Mouse (Mus musculus): ENCODE results near the gene Cd151.
A peak's percentile ranks its signal among the peaks of the same experiment; 100 is the strongest.

Gene Cd151

DNA sequence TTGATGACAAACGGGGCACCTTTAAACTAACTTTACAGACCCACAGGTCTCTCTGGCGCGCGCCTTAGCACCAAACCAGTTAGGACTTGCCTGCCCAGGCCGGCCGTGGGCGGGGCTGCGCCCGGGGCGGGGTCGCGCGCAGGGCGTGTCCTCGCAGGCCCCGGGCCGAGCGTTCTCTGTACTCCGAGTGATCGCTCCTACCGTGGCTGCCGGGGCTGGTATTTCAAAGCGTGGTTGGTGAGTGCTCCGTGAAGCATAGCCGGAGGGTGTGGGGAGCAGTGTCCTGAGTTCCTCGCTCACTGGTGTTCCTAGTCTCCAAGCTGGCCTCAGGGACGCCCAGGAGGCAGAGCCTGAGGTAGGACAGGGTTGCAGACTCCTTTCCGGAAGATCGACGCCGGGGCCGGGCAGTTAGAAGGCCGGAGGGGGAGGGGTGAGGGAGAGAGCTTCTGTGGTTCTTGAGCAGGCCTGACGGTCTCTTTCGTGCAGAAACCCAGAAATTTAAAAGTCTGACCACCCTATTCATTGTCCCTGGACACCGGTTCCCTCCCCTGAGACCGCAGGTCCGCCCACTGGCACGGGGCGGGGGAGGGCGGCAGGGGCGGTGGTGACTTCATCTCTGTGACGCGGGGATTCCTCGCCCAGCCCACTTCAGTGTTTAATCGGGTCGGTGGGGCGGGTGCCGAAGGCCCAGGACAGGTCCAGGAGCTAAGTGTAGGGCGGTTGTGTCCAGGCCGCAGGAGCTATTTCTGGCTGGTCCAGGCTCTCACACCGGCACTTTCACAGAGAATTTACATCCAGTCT is at the start of gene Cd151:
TSS of gene Cd151 (plus strand) at position 163 of the 801 bp plus-strand sequence.
- peak; percentile 72 for DNase-seq (ENCODE audit: low read depth, low spot score)

DNA sequence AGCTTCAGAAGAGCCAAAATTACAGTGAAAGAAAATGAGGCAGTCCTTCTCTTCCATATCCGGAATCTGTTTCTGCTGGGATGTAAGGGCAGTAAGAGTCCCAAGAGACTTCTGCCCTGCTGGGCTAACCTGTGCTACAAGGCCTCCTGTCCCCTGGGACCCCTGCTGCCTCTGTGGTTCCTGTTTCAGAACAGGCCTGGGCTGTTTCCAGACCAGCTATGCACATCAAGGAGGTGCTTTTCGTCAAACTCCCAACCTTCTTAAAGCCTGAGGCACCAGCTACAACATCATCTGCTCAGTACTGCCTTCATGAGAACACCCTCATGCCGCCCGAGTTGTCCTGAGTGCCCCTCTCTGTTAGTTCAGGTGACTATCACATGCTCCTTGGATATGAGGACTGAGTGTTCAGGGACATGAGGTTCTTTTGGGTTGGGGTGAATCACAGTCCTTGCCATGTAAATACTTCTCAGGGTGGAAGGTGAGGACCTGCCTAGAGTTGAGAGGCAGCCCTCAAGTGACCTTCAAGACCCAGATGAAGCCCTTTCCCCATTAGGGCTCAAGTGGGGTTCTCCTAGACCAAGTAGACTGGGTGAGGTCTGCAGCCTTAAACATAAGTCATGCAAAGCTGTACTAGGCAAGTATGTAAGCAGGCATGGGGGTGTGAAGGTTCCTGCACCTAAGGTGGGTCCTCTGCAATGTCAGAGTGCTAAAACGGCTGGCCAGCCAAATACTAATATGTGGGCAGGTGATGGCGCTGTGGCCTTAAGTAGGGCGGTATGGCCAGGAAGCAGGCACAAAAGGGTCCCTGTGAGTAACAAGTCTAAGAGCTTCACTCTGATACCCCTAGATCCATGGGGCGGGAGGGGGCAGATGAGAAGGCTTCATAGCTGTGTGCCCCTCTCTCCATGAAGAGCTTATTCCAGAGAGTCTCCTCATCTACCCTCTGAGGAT is 49.2 kb upstream of the Cd151 start:
- no peak for DNase-seq (ENCODE audit: low read depth, low spot score)

DNA sequence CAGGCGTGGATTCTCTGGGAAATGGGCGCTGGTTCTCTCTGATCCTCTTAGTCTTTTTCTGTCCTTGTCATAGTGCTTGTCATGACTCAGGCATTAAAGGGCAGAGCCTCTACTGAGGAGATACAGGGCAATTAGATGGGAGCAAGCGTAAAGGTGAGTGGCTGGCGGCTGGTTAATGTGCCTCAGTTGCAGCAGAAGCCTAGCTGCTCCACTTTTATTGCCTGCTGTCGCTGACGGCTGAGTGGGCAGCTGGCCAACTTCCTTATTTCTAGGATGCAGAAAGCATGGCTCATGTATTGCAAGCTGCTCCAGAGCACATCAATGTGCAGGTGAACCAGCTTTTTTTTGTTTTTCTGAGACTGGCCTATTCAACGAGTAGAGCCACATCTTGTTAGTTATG is 48.2 kb upstream of the Cd151 start:
- no peak for DNase-seq (ENCODE audit: low read depth, low spot score)

DNA sequence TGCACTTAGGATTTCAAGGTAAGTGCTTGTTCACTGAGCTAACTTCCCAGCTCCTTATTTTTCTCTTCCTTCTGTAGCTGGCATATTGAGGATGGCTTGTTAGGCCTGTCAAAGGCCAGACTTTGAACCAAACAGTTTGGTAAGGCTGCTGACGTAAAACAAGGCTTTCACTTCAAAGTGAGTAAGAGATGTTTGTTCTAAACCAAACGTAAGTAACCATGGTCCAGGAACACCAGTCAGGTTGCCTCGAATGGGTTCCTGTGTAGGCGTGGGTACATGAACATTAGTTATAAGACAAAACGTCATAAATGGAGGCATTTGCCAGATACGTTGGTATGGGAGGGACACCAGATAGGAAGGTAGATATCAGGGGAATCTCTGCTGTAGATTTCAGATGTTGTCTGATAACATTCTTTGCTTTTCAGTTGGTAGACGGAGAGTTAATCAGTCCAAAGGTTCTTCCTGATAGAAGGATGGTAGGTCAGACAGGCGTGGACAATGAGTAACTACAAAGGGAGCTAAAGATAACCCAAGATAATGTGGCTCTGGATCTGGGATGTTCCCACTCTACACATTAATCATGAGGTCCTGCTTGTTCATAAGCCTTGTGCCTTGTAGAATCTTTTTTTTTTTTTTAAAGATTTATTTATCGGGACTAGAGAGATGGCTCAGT is 47.0 kb upstream of the Cd151 start:
- no peak for DNase-seq (ENCODE audit: low read depth, low spot score)

DNA sequence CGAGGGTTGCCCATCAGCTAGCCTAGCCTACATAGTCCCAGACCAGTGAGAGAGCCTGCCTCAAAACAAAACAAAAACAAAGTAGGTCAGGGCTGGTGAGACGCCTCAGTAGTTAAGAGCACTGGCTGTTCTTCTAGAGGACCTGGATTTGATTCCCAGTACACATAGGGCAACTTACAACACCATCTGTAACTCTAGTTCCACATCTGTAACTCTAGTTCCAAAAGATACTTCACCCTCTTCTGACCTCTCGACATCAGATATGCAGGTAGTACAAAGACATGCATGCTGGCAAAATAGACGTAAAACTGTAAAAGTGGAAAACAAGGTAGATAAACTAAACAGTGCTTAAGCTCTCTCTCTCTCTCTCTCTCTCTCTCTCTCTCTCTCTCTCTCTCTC is 43.4 kb upstream of the Cd151 start:
- DNase-seq (ENCODE audit: low read depth, low spot score) = no peak

DNA sequence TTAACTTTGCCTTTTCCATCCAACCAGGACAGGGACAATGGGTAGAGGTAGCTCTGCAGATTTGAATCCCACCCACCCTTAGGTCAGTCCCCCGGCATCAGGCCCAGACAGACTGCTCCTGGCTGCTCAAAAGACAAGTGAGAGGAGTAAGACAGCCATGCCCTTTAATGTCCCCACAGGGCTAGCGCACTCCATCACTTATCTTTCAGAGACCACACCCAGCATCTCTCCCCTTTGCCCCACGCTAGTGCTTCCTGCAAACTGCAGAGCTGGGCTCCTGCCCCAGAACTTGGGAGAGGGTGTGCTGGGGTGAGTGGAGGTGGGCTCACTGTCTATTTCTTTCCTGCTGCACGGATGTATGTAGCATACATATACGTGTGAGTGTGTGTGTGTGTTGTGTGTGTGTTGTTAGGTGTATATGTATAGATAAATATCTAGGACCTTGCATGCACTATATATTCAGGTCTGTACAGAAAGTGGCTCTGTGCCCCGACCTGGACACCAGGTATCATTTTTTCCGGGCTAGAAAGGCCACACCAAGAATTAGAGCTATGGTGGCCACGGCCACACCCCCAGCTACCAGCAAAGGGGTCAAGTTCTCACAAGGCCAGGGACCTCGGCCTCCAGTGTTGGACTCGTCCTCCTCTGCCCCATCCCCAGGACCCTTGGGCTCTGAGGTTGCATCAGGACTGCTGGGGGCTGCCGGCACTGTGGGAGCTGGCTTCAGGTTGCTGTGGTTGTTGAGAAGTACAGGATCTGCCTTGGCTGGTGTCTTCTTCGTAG is 40.1 kb upstream of the Cd151 start:
- no peak for DNase-seq (ENCODE audit: low read depth, low spot score)

DNA sequence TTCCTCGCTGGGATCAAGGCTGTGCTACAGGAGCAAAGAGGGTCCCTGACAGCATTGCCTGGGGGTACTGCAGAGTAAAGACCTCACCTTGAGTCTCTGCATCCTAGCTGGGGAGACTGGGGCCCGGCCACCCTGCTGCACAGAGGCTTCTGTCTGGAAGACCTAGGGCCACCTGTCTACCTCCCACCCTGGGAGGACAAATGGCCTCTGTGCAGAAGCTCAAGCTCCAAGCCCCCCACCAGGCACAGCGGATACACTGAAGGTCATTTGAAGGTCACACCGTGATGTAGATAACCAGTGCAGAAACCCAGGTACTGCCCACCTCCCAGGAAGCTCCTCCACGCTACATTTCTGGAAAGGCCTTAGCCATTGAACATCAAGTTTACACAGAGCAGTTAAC is 38.5 kb upstream of the Cd151 start:
- no peak for DNase-seq (ENCODE audit: low read depth, low spot score)

DNA sequence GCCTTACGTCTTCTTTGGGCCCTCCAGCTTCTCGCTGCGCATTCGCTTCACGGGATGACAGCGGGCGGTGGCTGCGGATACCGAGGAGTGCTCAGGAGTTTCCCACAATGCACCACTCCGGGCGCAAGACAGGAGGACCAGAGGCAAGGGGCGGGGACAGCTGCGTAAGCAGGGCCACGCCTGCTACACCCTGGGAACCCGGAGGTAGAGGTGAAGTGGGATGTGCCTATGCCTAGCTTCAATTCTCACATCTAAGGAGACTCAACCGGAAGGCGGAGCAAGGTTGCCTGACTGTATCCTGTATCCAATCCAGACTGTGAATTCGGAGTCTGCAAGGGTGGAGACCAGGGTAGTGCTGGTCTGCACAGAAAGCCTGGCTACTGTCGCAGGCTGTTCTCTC is 37.9 kb upstream of the Cd151 start, which contains the start of gene Cend1:
TSS of gene Cend1 (minus strand) at position 182 of the 400 bp plus-strand sequence.
- DNase-seq (ENCODE audit: low read depth, low spot score) = peak; percentile 77

DNA sequence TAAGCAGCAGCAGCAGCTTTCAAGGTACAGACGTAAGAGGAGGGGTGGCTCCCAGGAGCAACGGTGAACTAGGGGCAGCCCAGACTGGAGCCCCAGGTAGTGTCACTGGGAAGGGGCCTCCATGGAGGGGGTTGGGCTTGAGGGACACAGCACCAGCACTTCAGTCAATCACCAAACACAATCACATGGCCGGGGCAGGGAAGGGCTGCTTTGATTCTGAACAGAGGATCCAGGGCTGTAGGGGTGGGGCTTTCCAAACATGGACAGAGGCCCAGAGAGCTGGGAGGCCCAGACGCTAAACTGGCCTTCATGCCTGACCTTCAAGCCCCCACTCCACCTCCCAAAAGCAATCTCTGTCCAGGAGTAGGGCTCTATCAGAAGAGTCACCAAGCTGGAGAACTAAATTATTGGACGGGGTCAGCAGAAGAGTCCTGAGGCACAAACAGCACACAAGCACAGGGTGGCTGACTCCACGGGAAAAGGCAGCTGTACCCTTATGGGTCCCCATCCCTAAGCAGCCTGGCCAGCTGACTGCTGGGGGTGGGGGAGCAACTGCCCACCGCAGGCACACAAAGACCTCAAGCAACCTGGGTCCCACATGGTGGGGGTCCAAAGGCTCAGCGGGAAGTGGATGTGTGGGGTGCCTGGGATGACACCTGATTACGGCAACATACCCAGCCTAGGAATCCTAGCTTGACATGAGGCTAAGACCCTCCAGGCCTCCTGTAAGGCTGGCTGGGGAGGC is 37.2 kb upstream of the Cd151 start:
- DNase-seq (ENCODE audit: low read depth, low spot score) = no peak

DNA sequence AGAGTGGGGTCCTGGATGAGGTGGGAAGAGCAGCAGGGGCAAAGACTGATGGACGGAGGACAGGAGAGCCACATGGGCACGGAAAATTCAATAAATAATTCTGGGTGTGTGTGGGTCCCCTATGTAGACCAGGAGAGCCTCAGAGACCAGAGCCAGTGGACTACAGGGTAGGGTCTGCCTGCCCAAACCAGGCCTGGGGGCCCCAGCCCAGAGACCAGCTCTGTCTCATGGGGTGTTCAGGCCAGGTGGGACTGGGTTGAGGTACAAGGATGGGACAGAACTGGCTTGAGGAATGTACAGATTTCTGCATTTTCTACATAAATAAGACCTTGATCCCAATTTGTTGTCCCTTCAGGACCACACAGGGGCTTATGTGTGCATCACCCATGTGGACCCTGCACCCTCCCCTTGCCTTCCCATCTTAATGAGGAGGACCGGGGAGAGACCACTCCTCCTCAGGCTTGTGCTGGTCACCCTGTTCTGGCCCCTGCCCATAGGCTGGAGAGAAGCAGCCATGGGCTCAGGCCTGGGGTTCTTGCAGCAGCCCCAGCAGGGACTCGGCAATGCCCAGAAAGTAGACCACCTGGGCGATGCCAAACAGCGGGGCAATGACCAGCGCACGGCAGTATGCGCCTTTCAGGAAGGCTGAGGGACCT is 36.5 kb upstream of the Cd151 start:
- no peak for DNase-seq (ENCODE audit: low read depth, low spot score)

DNA sequence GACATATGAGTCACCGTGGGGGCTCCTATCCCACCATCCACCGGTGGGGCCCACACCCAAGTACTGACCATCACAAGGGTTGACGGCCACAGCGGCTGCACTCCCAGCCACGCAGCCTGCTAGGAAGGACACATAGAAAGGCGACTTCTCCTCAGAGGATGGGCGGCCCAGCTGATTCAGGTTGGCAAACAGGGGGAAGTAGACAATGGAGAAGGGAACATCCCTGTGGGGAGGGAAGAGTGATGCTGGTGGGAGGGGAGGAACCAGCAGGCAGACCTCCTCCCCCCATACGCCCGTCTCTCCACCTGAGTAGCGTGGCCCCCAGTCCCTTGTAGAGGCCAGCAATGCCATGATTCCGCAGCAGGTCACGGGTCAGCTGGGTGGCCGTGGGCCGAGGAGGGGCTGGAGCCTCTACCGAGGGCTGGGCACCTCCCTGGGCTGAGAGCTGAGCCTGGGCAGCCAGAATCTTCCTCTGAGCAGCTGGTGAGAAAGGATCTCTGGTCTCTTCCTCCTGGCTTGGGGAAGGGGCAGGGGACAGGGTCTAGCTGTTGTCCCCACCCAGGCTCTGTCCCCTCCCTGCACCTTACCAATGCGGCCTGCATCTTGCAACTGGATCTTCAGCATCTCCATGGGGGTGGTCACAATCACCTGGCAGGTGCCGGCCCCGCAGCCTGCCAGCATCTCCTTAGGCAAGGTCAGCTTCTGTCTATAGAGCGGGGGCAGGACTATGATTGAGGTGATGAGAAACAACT is 35.6 kb upstream of the Cd151 start:
- DNase-seq (ENCODE audit: low read depth, low spot score) = no peak

DNA sequence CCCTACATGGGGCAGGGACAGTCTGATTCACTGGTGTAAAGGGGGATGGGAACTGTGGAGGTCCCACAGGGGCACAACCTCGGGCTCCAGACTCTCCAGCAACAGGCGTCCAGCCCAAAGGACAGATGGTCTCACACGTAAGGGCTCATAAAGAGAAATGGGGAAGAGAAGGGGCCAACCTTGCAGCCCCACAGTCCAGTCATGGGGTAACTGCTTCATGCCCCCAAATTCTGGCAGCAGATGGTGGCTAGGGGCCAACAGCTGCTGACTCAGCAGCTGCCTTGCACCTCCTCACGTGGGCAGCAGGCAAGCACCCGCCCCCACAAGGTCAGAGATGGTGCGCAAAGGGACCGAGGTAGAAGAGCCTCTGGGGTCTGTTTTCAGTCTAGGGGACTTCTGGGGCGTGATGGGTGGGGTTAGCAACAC is 35.0 kb upstream of the Cd151 start:
- no peak for DNase-seq (ENCODE audit: low read depth, low spot score)

DNA sequence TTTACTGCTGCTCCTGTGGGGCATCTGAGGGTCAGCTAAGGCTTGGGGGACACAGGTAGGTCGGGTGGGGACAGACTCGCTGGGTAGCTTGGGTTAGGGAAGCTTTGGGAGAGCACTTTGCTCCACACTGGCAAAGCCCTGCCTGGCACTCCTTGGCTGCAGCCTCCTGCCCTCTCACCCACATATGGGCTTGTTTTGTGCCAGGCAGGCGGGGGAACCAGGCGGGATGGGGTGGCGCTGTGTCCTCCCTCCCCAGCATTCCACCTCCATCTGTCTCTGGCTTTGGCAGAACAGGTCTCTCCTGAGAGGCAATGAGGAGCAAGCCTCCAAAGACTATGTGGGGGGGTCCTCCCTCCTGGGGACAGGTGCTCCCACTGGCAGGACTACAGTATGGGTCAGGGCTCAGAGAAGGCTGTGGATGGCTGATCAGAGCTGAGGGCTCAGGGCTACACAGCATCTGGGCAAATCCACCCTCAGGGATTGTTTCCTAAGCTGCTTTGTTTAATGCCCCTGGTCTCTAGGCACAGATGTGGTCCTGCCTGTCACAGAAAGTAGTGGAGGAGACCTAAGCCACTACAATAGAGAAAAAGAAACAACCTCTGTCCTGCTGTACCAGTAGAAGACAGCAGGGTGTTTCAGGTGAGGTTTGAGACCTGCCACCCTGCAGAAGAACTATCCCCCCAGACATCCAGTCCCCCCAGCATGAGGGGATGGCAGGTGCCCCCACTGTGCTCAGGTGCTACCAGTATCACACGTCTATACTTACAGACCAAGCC is 34.3 kb upstream of the Cd151 start:
- DNase-seq (ENCODE audit: low read depth, low spot score) = no peak

DNA sequence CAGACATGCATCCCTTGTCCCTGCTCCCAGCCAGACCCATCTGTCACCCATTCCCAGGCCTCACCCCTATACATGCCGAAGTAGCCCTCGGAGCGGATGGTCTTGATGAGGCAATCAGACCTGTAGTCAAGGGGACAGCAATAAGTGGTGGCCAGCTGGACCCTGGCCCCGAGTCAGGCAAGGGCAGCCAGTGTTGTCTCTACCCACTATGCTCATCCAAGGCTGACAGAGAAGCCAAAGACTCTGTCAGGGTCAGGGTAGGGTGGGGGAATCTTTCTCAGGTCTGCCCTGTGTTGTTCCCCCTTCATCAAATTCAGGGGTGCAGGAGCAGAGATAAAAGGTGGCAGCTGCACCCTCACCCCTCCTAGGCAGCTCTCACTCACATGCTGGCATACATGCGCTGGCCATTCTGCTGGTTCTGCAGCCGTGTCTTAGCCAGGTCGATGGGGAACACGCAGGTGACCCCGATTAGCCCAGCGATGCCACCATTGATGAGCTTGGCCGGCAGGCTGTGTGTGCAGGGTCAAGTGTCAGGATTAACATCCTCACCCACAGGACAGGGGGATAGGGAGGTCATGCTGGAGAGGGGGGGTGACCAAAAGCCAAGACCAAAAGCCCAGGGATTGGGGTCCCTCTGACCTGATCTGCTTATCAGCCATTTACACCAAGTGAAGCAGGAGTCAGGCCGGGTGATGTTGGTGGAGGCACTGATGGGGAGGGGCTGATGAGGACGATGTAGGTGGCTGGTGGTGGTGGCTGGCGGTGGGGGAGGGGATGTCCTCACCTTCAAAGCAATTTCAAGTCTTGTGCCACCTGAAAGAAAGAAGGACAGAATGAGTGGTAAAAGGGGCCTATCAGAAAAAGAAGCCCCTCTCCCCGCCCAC is 33.4 kb upstream of the Cd151 start:
- DNase-seq (ENCODE audit: low read depth, low spot score) = no peak

DNA sequence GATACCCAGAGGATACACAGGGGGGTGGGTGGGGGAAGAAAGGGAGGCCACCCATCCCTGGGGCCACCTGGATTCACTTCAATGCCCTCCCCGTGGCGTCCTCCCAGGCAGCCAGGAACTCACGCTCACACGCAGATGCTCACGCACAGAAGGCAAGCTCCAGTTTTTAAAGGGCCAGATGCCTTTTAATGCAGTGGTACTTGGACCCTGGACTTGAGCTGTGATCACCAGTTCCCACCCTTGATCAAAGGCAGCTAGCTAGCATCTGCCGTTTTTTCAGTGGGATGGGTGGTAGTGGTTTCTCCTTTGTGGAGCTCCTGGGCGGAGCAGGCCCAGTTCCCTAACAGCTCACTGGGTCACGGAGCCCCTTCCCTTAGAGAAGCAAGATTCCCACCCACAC is 32.7 kb upstream of the Cd151 start:
- no peak for DNase-seq (ENCODE audit: low read depth, low spot score)

DNA sequence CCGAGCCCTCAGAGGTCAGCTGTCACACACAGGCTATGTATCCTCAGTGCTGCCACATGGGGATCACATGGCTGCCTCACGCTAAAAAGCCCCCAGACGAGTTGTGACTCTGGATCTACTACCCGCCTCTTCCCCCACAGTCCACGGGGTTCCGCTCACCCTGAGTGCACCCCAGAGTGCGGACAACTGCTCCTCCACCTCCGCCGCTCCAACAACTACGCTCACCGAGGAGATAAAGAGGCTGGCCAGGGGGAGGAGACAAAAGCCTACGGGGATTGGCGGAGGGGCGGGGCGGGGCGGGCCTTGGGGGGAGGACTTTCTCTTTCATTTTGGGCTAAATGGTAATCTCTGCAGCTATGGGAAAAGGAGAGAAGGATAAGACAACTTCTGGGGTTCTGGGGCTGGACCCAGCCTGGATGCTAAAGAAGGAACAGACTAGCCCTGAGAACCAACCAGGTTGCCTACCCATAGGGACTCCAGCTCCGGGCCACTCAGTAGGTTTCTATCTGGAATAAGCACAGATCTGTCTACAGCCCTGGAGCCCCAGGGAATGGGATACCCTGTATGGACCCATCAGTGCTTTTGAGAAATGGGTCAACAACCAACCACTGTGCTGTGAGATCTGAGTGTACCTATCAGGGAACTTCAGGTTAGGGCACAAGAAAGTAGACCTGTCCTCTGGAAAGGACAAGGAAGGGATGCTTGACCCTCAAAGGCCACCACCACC is 31.9 kb upstream of the Cd151 start:
- no peak for DNase-seq (ENCODE audit: low read depth, low spot score)

Measured in forelimb bud, embryonic 11.5 days (tissue).